Mouse (Mus musculus) neutrophil, adult 5-6 weeks (primary cell): ENCODE results near the gene Ttll5. TPM values are rescaled to one million over a fixed set of nuclear protein-coding genes. Genes with fewer than 3 reads are reported as not detected.

ENCODE experiments used
- ATAC-seq: fragments of 151-379, 151-347 bp; 2 replicates; pipeline ENCODE4 v1.8.0; 2017; ENCODE audit warnings: mild to moderate bottlenecking, moderate TSS enrichment; ENCODE audit not compliant: insufficient number of reproducible peaks, poor library complexity, low FRiP score, severe bottlenecking; ENCODE audit errors: extremely low read depth
- total RNA-seq: library from RNA; stranded (forward); fragments of 200-1000 nt; gene quantifications from 2 replicates; pipeline ENCODE4 v1.2.3, GENCODE M21; 2017

Ttll5 gene
- total RNA-seq, 1 experiment from 2014 or later: 28.7 TPM

GRCm38 (mm10) chr12:85834543-85834942 is 10.1 kb downstream of the Ttll5 start:
- no peak for ATAC-seq

- ATAC-seq: no peak
These were observed 13.3 kb downstream of the Ttll5 start for GRCm38 (mm10) chr12:85837765-85838164.

- ATAC-seq: no peak
These were observed 15.0 kb downstream of the Ttll5 start for GRCm38 (mm10) chr12:85839371-85840000.

GRCm38 (mm10) chr12:85848164-85848958 is 23.9 kb downstream of the Ttll5 start:
- peak; percentile 56; the same call in 1 of the 2 replicates for ATAC-seq

GRCm38 (mm10) chr12:85850661-85851060 is 26.2 kb downstream of the Ttll5 start:
- ATAC-seq: no peak

- ATAC-seq: no peak
These were observed 29.4 kb downstream of the Ttll5 start for GRCm38 (mm10) chr12:85853836-85854235.

GRCm38 (mm10) chr12:85854271-85854670 is 29.8 kb downstream of the Ttll5 start:
- ATAC-seq: no peak

GRCm38 (mm10) chr12:85857300-85857699 is 32.8 kb downstream of the Ttll5 start:
- ATAC-seq: no peak

- ATAC-seq: no peak
These were observed 34.7 kb downstream of the Ttll5 start for GRCm38 (mm10) chr12:85859111-85859510.

GRCm38 (mm10) chr12:85859511-85860189 is 35.2 kb downstream of the Ttll5 start:
- no peak for ATAC-seq

GRCm38 (mm10) chr12:85862514-85862913 is 38.1 kb downstream of the Ttll5 start:
- ATAC-seq: no peak

GRCm38 (mm10) chr12:85865526-85865925 is 41.1 kb downstream of the Ttll5 start:
- peak; percentile 39; the same call in 1 of the 2 replicates for ATAC-seq

- ATAC-seq: no peak
These were observed 42.2 kb downstream of the Ttll5 start for GRCm38 (mm10) chr12:85866624-85867023.

- ATAC-seq: no peak
These were observed 42.7 kb downstream of the Ttll5 start for GRCm38 (mm10) chr12:85867125-85867524.

- no peak for ATAC-seq
These were observed 45.0 kb downstream of the Ttll5 start for GRCm38 (mm10) chr12:85869423-85869822.

- no peak for ATAC-seq
These were observed 55.3 kb downstream of the Ttll5 start for GRCm38 (mm10) chr12:85879631-85880314.

GRCm38 (mm10) chr12:85885024-85885423 is 60.6 kb downstream of the Ttll5 start:
- 0 out of 2 replicates have a peak, but pooled peaks have one; percentile 13 for ATAC-seq

- ATAC-seq: no peak
These were observed 65.6 kb downstream of the Ttll5 start for GRCm38 (mm10) chr12:85890054-85890453.

- ATAC-seq: no peak
These were observed 79.5 kb downstream of the Ttll5 start for GRCm38 (mm10) chr12:85903986-85904385.
